Mouse (Mus musculus) MEL (cell line): ENCODE measurements at regions not wholly inside any gene's neighbourhood (a gene's known extent, or its start where the extent isn't known, plus 50 kb on each side); places are given as distances from the start of the nearest gene placed in this dataset.

Experiments
- DNase-seq: peaks from one replicate; pipeline ENCODE4 v3.0.0; 2011; ENCODE audit warnings: low read depth, low spot score
- H3K27ac ChIP-seq: 2 replicates; pipeline ENCODE4 v1.5.1; 2012; ENCODE audit warnings: low read depth, mild to moderate bottlenecking, control low read depth, low read length, moderate library complexity; ENCODE audit not compliant: control insufficient read depth
- H3K27me3 ChIP-seq, 2 experiments: fragments of 150-350 bp in 1 of 2; sonication (generic) in 1 of 2; 2 replicates each; pipeline ENCODE4 v1.6.1; 2012; ENCODE audit warnings: low read length in 2 of 2, mild to moderate bottlenecking in 2 of 2, improper control_type of control experiment in 1 of 2, moderate library complexity in 1 of 2; ENCODE audit not compliant: insufficient read depth in 2 of 2, control insufficient read depth in 1 of 2
- H3K36me3 ChIP-seq, 2 experiments: 2 replicates each; pipeline ENCODE4 v1.6.1; 2012 to 2014; ENCODE audit warnings: low read length in 2 of 2, improper control_type of control experiment in 1 of 2, inconsistent platforms in 1 of 2, mild to moderate bottlenecking in 1 of 2; ENCODE audit not compliant: insufficient read depth in 2 of 2, control insufficient read depth in 1 of 2
- H3K4me1 ChIP-seq, 2 experiments: fragments of 150-350 bp in 1 of 2; sonication (generic) in 1 of 2; 2 replicates each; pipeline ENCODE4 v1.6.1; 2012; ENCODE audit warnings: low read length in 2 of 2, improper control_type of control experiment in 1 of 2, mild to moderate bottlenecking in 1 of 2; ENCODE audit not compliant: insufficient read depth in 2 of 2, control insufficient read depth in 1 of 2
- H3K4me3 ChIP-seq, 2 experiments: fragments of 150-350 bp in 1 of 2; sonication (generic) in 1 of 2; 2 replicates each; pipeline ENCODE4 v1.5.1; 2012; ENCODE audit warnings: low read depth in 2 of 2, low read length in 2 of 2, mild to moderate bottlenecking in 2 of 2, moderate library complexity in 2 of 2, control low read depth in 1 of 2, improper control_type of control experiment in 1 of 2; ENCODE audit not compliant: control insufficient read depth in 1 of 2, insufficient read depth in 1 of 2
- H3K79me2 ChIP-seq: 2 replicates; pipeline ENCODE4 v1.6.1; 2012; ENCODE audit warnings: mild to moderate bottlenecking, low read length, moderate library complexity; ENCODE audit not compliant: control insufficient read depth, poor library complexity, insufficient read depth
- H3K9ac ChIP-seq: 2 replicates; pipeline ENCODE4 v1.6.1; 2012; ENCODE audit warnings: low read depth, mild to moderate bottlenecking, control low read depth, low read length, moderate library complexity; ENCODE audit not compliant: control insufficient read depth, poor library complexity, severe bottlenecking
- H3K9me3 ChIP-seq: fragments of 150-350 bp; sonication (generic); replicated peaks from 2 replicates; pipeline ENCODE4 v1.6.1; 2012; ENCODE audit warnings: mild to moderate bottlenecking, low read length, improper control_type of control experiment, moderate library complexity; ENCODE audit not compliant: insufficient read depth
- BHLHE40 ChIP-seq: IDR thresholded peaks from 2 replicates; pipeline ENCODE4 v1.6.1; 2012; ENCODE audit warnings: low read depth, mild to moderate bottlenecking, inconsistent platforms, low read length, improper control_type of control experiment, borderline replicate concordance
- CHD2 ChIP-seq: IDR thresholded peaks from 2 replicates; pipeline ENCODE4 v1.6.1; 2011; ENCODE audit warnings: low read length, improper control_type of control experiment
- CTCF ChIP-seq, 3 experiments: IDR thresholded peaks in 2 of 3; conservative IDR thresholded peaks in 1 of 3; 2 replicates each; pipeline ENCODE4 v1.5.1; 2011 to 2012; ENCODE audit warnings: low read length in 3 of 3, low read depth in 2 of 3, mild to moderate bottlenecking in 2 of 3, improper control_type of control experiment in 1 of 3, inconsistent platforms in 1 of 3, mixed read lengths in 1 of 3, moderate library complexity in 1 of 3; ENCODE audit not compliant: control insufficient read depth in 1 of 3, insufficient read depth in 1 of 3, poor library complexity in 1 of 3, severe bottlenecking in 1 of 3
- ELF1 ChIP-seq: IDR thresholded peaks from 2 replicates; pipeline ENCODE4 v1.6.1; 2014; ENCODE audit warnings: low read depth, mild to moderate bottlenecking, inconsistent platforms, low read length, improper control_type of control experiment, moderate library complexity
- ETS1 ChIP-seq: IDR thresholded peaks from 2 replicates; pipeline ENCODE4 v1.6.1; 2012; ENCODE audit warnings: low read depth, mild to moderate bottlenecking, inconsistent platforms, low read length, improper control_type of control experiment, moderate library complexity
- JUND ChIP-seq: IDR thresholded peaks from 2 replicates; pipeline ENCODE4 v1.6.1; 2011; ENCODE audit warnings: low read depth, mild to moderate bottlenecking, improper control_type of control experiment, low read length
- MAFK ChIP-seq: IDR thresholded peaks from 2 replicates; pipeline ENCODE4 v1.6.1; 2011; ENCODE audit warnings: low read depth, mild to moderate bottlenecking, low read length, improper control_type of control experiment, borderline replicate concordance
- MAZ ChIP-seq: IDR thresholded peaks from 2 replicates; pipeline ENCODE4 v1.6.1; 2012; ENCODE audit warnings: low read depth, mild to moderate bottlenecking, inconsistent platforms, low read length, improper control_type of control experiment
- MEF2A ChIP-seq: IDR thresholded peaks from 2 replicates; pipeline ENCODE4 v1.6.1; 2014; ENCODE audit warnings: low read depth, mild to moderate bottlenecking, inconsistent platforms, low read length, improper control_type of control experiment; ENCODE audit not compliant: poor library complexity, insufficient replicate concordance, severe bottlenecking; ENCODE audit errors: extremely low read depth
- NRF1 ChIP-seq: IDR thresholded peaks from 2 replicates; pipeline ENCODE4 v1.6.1; 2014; ENCODE audit warnings: low read depth, mild to moderate bottlenecking, inconsistent platforms, low read length, improper control_type of control experiment, moderate library complexity; ENCODE audit not compliant: poor library complexity, insufficient read depth, severe bottlenecking
- RAD21 ChIP-seq: IDR thresholded peaks from 2 replicates; pipeline ENCODE4 v1.6.1; 2011; ENCODE audit warnings: mild to moderate bottlenecking, low read depth, low read length, improper control_type of control experiment
- RCOR1 ChIP-seq: IDR thresholded peaks from 2 replicates; pipeline ENCODE4 v1.6.1; 2012; ENCODE audit warnings: low read depth, mild to moderate bottlenecking, inconsistent platforms, low read length, improper control_type of control experiment
- TBP ChIP-seq: IDR thresholded peaks from 2 replicates; pipeline ENCODE4 v1.8.0; 2011; ENCODE audit warnings: low read depth, low read length, improper control_type of control experiment
- TCF12 ChIP-seq: IDR thresholded peaks from 2 replicates; pipeline ENCODE4 v1.6.1; 2014; ENCODE audit warnings: low read depth, mild to moderate bottlenecking, inconsistent platforms, low read length, improper control_type of control experiment, moderate library complexity
- UBTF ChIP-seq: IDR thresholded peaks from 2 replicates; pipeline ENCODE4 v1.6.1; 2012; ENCODE audit warnings: low read depth, mild to moderate bottlenecking, inconsistent platforms, low read length, improper control_type of control experiment, moderate library complexity, borderline replicate concordance; ENCODE audit not compliant: insufficient read depth
- USF1 ChIP-seq: IDR thresholded peaks from 2 replicates; pipeline ENCODE4 v1.6.1; 2014; ENCODE audit warnings: low read depth, mild to moderate bottlenecking, inconsistent platforms, low read length, improper control_type of control experiment, moderate library complexity
- ZC3H11A ChIP-seq: IDR thresholded peaks from 2 replicates; pipeline ENCODE4 v1.6.1; 2012; ENCODE audit warnings: low read depth, mild to moderate bottlenecking, inconsistent platforms, low read length, improper control_type of control experiment
- ZKSCAN1 ChIP-seq: IDR thresholded peaks from 2 replicates; pipeline ENCODE4 v1.6.1; 2012; ENCODE audit warnings: low read depth, mild to moderate bottlenecking, inconsistent platforms, low read length, improper control_type of control experiment, moderate library complexity

GRCm38 (mm10) chr5:37932086-37932759 is 106.3 kb upstream of the Stx18 start:
- Histone ChIP-seq H3K4me3 (no peak overlapping the region), H3K27ac (no peak overlapping the region), H3K27me3 (no peaks in the 10 kb centered on the region), H3K36me3 (no peaks in the 10 kb centered on the region), H3K9me3 (no peaks in the 10 kb centered on the region), H3K4me1 (no peaks in the 10 kb centered on the region), H3K79me2 (no peaks in the 10 kb centered on the region), H3K9ac (no peak overlapping the region)
- TF ChIP-seq NRF1 (no peak), TBP (no peak), JUND (no peak), MAFK (no peak), CTCF (IDR thresholded peaks at IDR 0.05 in 2 of 3, conservative IDR thresholded peaks at IDR 0.05 in 1 of 3; ENCODE audit: control insufficient read depth in 1 of 3, insufficient read depth in 1 of 3, low read depth in 2 of 3, low read length in 3 of 3, poor library complexity in 1 of 3, severe bottlenecking in 1 of 3) (no peak), ELF1 (no peak), USF1 (no peak), BHLHE40 (no peak), TCF12 (no peak)
- DNase-seq = no peak

- no peaks in the 10 kb centered on the region for H3K79me2 ChIP-seq
- H3K27ac ChIP-seq = no peak overlapping the region
Observed at GRCm38 (mm10) chr5:37920481-37920880, 96.1 kb upstream of the Msx1 start.

DNA sequence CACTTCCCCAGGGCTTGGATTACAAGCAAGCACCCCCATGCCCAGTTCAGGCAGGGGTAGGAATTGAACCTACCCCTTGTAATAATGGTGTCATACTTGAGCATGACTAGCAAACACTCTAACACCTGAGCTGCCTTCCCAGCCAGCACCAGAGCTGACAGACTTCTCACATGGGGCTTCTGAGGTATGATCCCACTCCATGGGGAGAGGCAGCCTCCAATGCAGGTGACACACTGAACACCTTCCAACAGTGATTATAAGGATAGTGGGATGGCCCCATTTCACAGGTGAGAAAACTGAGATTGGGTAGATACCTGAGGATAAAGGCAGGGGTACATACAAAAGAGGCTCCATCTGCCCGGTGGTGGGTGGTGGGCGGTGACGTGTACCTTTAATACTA is 94.7 kb upstream of the Msx1 start:
- H3K36me3 ChIP-seq = no peaks in the 10 kb centered on the region
- H3K79me2 ChIP-seq = no peaks in the 10 kb centered on the region
- H3K27me3 ChIP-seq = no peaks in the 10 kb centered on the region
- H3K4me1 ChIP-seq = no peaks in the 10 kb centered on the region
- no peaks in the 10 kb centered on the region for H3K9me3 ChIP-seq
- no peak overlapping the region for H3K27ac ChIP-seq
- H3K9ac ChIP-seq = no peak overlapping the region
- H3K4me3 ChIP-seq = no peak overlapping the region
- DNase-seq = no peak
- TF ChIP-seq ETS1 = no peak
- TF ChIP-seq MAZ = no peak
- TF ChIP-seq RAD21 = no peak
- TF ChIP-seq RCOR1 = no peak
- TF ChIP-seq MEF2A = no peak
- no peak for TF ChIP-seq ZC3H11A

More at GRCm38 (mm10) chr5:37920481-37920880, 96.1 kb upstream of the Msx1 start:
- no peak for TF ChIP-seq ZKSCAN1
- no peak for TF ChIP-seq USF1
- TF ChIP-seq CTCF (IDR thresholded peaks at IDR 0.05 in 2 of 3, conservative IDR thresholded peaks at IDR 0.05 in 1 of 3; ENCODE audit: control insufficient read depth in 1 of 3, insufficient read depth in 1 of 3, low read depth in 2 of 3, low read length in 3 of 3, poor library complexity in 1 of 3, severe bottlenecking in 1 of 3) = no peak
- TF ChIP-seq RAD21 = no peak
- TF ChIP-seq CHD2 = no peak
- no peak for TF ChIP-seq UBTF
- Histone ChIP-seq H3K9me3 (no peaks in the 10 kb centered on the region), H3K36me3 (no peaks in the 10 kb centered on the region), H3K4me3 (no peak overlapping the region), H3K27me3 (no peaks in the 10 kb centered on the region), H3K9ac (no peak overlapping the region), H3K4me1 (no peaks in the 10 kb centered on the region)
- DNase-seq = no peak
